8 mouse cellular contexts compared by ENCODE assay signal in genomic region chr19:6306137-6306551, GRCm38 (mm10). TPM values are rescaled to one million over a fixed set of nuclear protein-coding genes. Genes with fewer than 3 reads are reported as not detected.
DNase-seq lines count a peak whose midpoint lies in the region; ATAC-seq and TF ChIP-seq lines count a peak whose summit lies in the region.

TSS of gene Cdc42bpg (plus strand) at chr19:6306456.

- WGBS in forebrain, embryonic 11.5 days = 2% methylated on average over 32 of the region's 38 CpGs

- peak; percentile 77 for DNase-seq in G1E (ENCODE audit: low spot score)
- peak; percentile 68 for DNase-seq in c-Kit-positive CD71-negative TER-119-negative erythroid progenitor cells, embryonic 14.5 days (ENCODE audit: low read depth)
- DNase-seq in forebrain, embryonic 11.5 days (ENCODE audit: low spot score) = peak; percentile 89
- peak; percentile 87 to 89 for DNase-seq in heart, postnatal 14 days
- peak; percentile 93 to 96 for DNase-seq in kidney, postnatal 4 days
- peak; percentile 43 for DNase-seq in right cerebral cortex, postnatal 25 days
- DNase-seq in urinary bladder, postnatal 4 days (ENCODE audit: low spot score in 2 of 2) = peak; percentile 87 to 89

- peaks cover 67% of the 10 kb centered on the region for H3K4me1 ChIP-seq in G1E (ENCODE audit: insufficient read depth, low read depth, low read length)
- peaks cover 3% of the 10 kb centered on the region; the same call in 1 of the 2 replicates for H3K4me1 ChIP-seq in forebrain, embryonic 11.5 days (replicated peaks; ENCODE audit: control insufficient read depth, insufficient read depth, low read length)

- H3K4me3 ChIP-seq in G1E (ENCODE audit: low read depth, low read length) = peak within 1 kb of the TSS; percentile 77
- H3K4me3 ChIP-seq in forebrain, embryonic 11.5 days (ENCODE audit: low read depth, low read length) = peak within 1 kb of the TSS; percentile 67

- intact Hi-C loops in heart, postnatal 14 days (cut with DNase I) = loop anchor here (2.0 kb wide), 1 partner anchor 25 kb away; no protein-coding TSS in a partner anchor

- ATAC-seq in G1E (ENCODE audit: extremely low read depth, insufficient number of reproducible peaks, low FRiP score, poor library complexity, severe bottlenecking) = no peak; the same call in 1 of the 2 replicates
- ATAC-seq in forebrain, embryonic 11.5 days (replicated peaks; ENCODE audit: low FRiP score) = peak; percentile 71
- ATAC-seq in megakaryocyte-erythroid progenitor cell, adult 5-6 weeks (replicated peaks; ENCODE audit: low FRiP score, low TSS enrichment, poor library complexity, severe bottlenecking) = peak; percentile 27; the same call in 1 of the 2 replicates

- peak within 1 kb of the TSS; percentile 55 for H3K9ac ChIP-seq in forebrain, embryonic 11.5 days (ENCODE audit: low read length)

- no peak for TF ChIP-seq CTCF in G1E (IDR thresholded peaks at IDR 0.05; ENCODE audit: low read depth, low read length)

- no peaks in the 10 kb centered on the region for H3K9me3 ChIP-seq in G1E (replicated peaks)
- H3K9me3 ChIP-seq in forebrain, embryonic 11.5 days (ENCODE audit: control insufficient read depth, low read length) = no peaks in the 10 kb centered on the region

- H3K36me3 ChIP-seq in G1E (replicated peaks) = peaks cover 35% of the 10 kb centered on the region
- no peaks in the 10 kb centered on the region for H3K36me3 ChIP-seq in forebrain, embryonic 11.5 days (ENCODE audit: control insufficient read depth, insufficient read depth, low read length)

- H3K27me3 ChIP-seq in G1E (ENCODE audit: insufficient read depth, low read length) = no peaks in the 10 kb centered on the region
- H3K27me3 ChIP-seq in forebrain, embryonic 11.5 days (ENCODE audit: control insufficient read depth, insufficient read depth, low read length) = no peaks in the 10 kb centered on the region

- H3K27ac ChIP-seq in forebrain, embryonic 11.5 days (ENCODE audit: low read depth, low read length) = peak within 1 kb of the TSS; percentile 27; the same call in 1 of the 2 replicates

- peak within 1 kb of the TSS; percentile 70 for H3K4me2 ChIP-seq in forebrain, embryonic 11.5 days (ENCODE audit: low read depth, low read length, severe bottlenecking)

RNA-seq across cellular contexts. Expression of gene Cdc42bpg, which starts in this region (rescaled TPM):
- total RNA-seq in G1E (2014; fragmentation: Nextera tagmentation) = 5.0 and 7.6 TPM in 2 replicates
- 2.0 and 2.4 TPM in 2 replicates for total RNA-seq in G1E (2017)
- polyA plus RNA-seq in G1E (2012) = 14.1 and 15.4 TPM in 2 replicates
- polyA plus RNA-seq in forebrain, embryonic 11.5 days (2014; fragmentation: Nextera tagmentation; extraction: Ambion mirVana) = 0.55 TPM in 2 replicates
- total RNA-seq in heart, postnatal 14 days (2021) = 1 to 10 TPM; 8.9 to 9.8 TPM
- 3.4 and 4.4 TPM in 2 replicates for total RNA-seq in megakaryocyte-erythroid progenitor cell, adult 5-6 weeks (2014; fragmentation: Nextera tagmentation)
- total RNA-seq in megakaryocyte-erythroid progenitor cell, adult 5-6 weeks (2017) = 3.1 and 3.7 TPM in 2 replicates

Comparison
In these comparisons a context has a peak if more than half of its experiments do, and no peak if none do; other contexts are left out.
1. Peak in DNase-seq, ATAC-seq, H3K4me3 ChIP-seq, H3K27ac ChIP-seq, H3K9ac ChIP-seq and H3K4me2 ChIP-seq in forebrain, embryonic 11.5 days; RNA of the gene not detected or under 1 TPM.
2. DNase-seq: peak in every context shown above with its lines; median percentile 94 in kidney, postnatal 4 days; 89 in forebrain, embryonic 11.5 days; 88 in heart, postnatal 14 days; 88 in urinary bladder, postnatal 4 days; 77 in G1E; 68 in c-Kit-positive CD71-negative TER-119-negative erythroid progenitor cells, embryonic 14.5 days; 43 in right cerebral cortex, postnatal 25 days.